Mouse (Mus musculus) heart, postnatal 25 days (tissue): ENCODE data around the gene Wdr82. TPM values are rescaled to one million over a fixed set of nuclear protein-coding genes. Genes with fewer than 3 reads are reported as not detected.
"Not testable (repeated sequence)": the region's sequence is repeated elsewhere in the genome, so short reads cannot be mapped to it uniquely, and the experiment has no call there.

Experiments
- DNase-seq: peaks from one replicate; pipeline ENCODE4 v3.0.0; 2022; ENCODE audit warnings: low spot score
- intact Hi-C: fragments of 180-260 bp; cut with DNase I; formaldehyde crosslinking; loops from one replicate; pipeline ENCODE4 v1.15.1; 2025
- total RNA-seq, 2 experiments: library from RNA; stranded (reverse); gene quantifications; 2 replicates each; pipeline ENCODE4 v1.2.3; 2021

Gene Wdr82
- total RNA-seq, 2 experiments from 2014 or later, result 42.6 to 45.8 TPM

GRCm38 (mm10) chr9:106159237-106159636 is 11.5 kb upstream of the Wdr82 start:
- intact Hi-C loops, result loop anchor here (2.0 to 5.0 kb wide), 2 partner anchors 46 to 118 kb away; no protein-coding TSS in a partner anchor

GRCm38 (mm10) chr9:106159784-106160301 is 10.9 kb upstream of the Wdr82 start:
- peak; percentile 88 for DNase-seq
- intact Hi-C loops, result loop anchor here (2.0 to 5.0 kb wide), 2 partner anchors 45 to 117 kb away; no protein-coding TSS in a partner anchor

More at GRCm38 (mm10) chr9:106159237-106159636, 11.5 kb upstream of the Wdr82 start:
- no peak for DNase-seq

- no peak for DNase-seq
- intact Hi-C loops, result no loop called here
These were observed 10.3 kb upstream of the Wdr82 start for GRCm38 (mm10) chr9:106160426-106160825.

- DNase-seq, result no peak
- intact Hi-C loops, result no loop called here
These were observed 4.0 kb upstream of the Wdr82 start for GRCm38 (mm10) chr9:106166709-106167108.

GRCm38 (mm10) chr9:106167241-106167640 is 3.5 kb upstream of the Wdr82 start:
- no peak for DNase-seq
- intact Hi-C loops, result no loop called here

- no peak for DNase-seq
- intact Hi-C loops, result no loop called here
These were observed 3.0 kb upstream of the Wdr82 start for GRCm38 (mm10) chr9:106167703-106168102.

GRCm38 (mm10) chr9:106169006-106169405 is 1.7 kb upstream of the Wdr82 start:
- DNase-seq, intact Hi-C loops: not testable (repeated sequence)

GRCm38 (mm10) chr9:106169917-106170316 is 811 bp upstream of the Wdr82 start:
- DNase-seq, result no peak
- intact Hi-C loops, result loop anchor here (2.0 to 10.0 kb wide), 2 partner anchors 29 to 265 kb away; partner anchors contain the start of genes Acy1 and Ppm1m

GRCm38 (mm10) chr9:106171346-106172158 is 824 bp downstream of the Wdr82 start:
- DNase-seq, result peak; percentile 48
- intact Hi-C loops, result loop anchor here (2.0 to 10.0 kb wide), 2 partner anchors 27 to 263 kb away; partner anchors contain the start of genes Acy1 and Ppm1m

GRCm38 (mm10) chr9:106172527-106172926 is 1.8 kb downstream of the Wdr82 start:
- intact Hi-C loops, result loop anchor here (10.0 kb wide), 1 partner anchor 262 kb away; the partner anchor contains the start of gene Acy1
- no peak for DNase-seq

GRCm38 (mm10) chr9:106173363-106173762 is 2.6 kb downstream of the Wdr82 start:
- intact Hi-C loops, result loop anchor here (10.0 kb wide), 1 partner anchor 261 kb away; the partner anchor contains the start of gene Acy1
- no peak for DNase-seq

- intact Hi-C loops, result loop anchor here (10.0 kb wide), 1 partner anchor 259 kb away; the partner anchor contains the start of gene Acy1
- no peak for DNase-seq
These were observed 4.9 kb downstream of the Wdr82 start for GRCm38 (mm10) chr9:106175552-106176200.

GRCm38 (mm10) chr9:106176769-106177168 is 6.0 kb downstream of the Wdr82 start:
- no peak for DNase-seq
- intact Hi-C loops, result loop anchor here (10.0 kb wide), 1 partner anchor 258 kb away; the partner anchor contains the start of gene Acy1

GRCm38 (mm10) chr9:106177799-106178198 is 7.1 kb downstream of the Wdr82 start:
- DNase-seq, result no peak
- intact Hi-C loops, result loop anchor here (10.0 kb wide), 1 partner anchor 257 kb away; the partner anchor contains the start of gene Acy1

GRCm38 (mm10) chr9:106179454-106179853 is 8.7 kb downstream of the Wdr82 start:
- no peak for DNase-seq
- intact Hi-C loops, result loop anchor here (10.0 kb wide), 1 partner anchor 255 kb away; the partner anchor contains the start of gene Acy1

- no peak for DNase-seq
- intact Hi-C loops, result loop anchor here (10.0 kb wide), 1 partner anchor 255 kb away; the partner anchor contains the start of gene Acy1
These were observed 9.2 kb downstream of the Wdr82 start for GRCm38 (mm10) chr9:106179964-106180363.

GRCm38 (mm10) chr9:106182146-106182545 is 11.4 kb downstream of the Wdr82 start:
- intact Hi-C loops, result no loop called here
- no peak for DNase-seq

- DNase-seq, result no peak
- intact Hi-C loops, result no loop called here
These were observed 13.3 kb downstream of the Wdr82 start for GRCm38 (mm10) chr9:106183996-106184395.

- DNase-seq, result no peak
- intact Hi-C loops, result no loop called here
These were observed 20.6 kb downstream of the Wdr82 start for GRCm38 (mm10) chr9:106191355-106191754.

- no peak for DNase-seq
- intact Hi-C loops, result no loop called here
These were observed 21.3 kb downstream of the Wdr82 start for GRCm38 (mm10) chr9:106192024-106192423.
